In the genomic region with DNA sequence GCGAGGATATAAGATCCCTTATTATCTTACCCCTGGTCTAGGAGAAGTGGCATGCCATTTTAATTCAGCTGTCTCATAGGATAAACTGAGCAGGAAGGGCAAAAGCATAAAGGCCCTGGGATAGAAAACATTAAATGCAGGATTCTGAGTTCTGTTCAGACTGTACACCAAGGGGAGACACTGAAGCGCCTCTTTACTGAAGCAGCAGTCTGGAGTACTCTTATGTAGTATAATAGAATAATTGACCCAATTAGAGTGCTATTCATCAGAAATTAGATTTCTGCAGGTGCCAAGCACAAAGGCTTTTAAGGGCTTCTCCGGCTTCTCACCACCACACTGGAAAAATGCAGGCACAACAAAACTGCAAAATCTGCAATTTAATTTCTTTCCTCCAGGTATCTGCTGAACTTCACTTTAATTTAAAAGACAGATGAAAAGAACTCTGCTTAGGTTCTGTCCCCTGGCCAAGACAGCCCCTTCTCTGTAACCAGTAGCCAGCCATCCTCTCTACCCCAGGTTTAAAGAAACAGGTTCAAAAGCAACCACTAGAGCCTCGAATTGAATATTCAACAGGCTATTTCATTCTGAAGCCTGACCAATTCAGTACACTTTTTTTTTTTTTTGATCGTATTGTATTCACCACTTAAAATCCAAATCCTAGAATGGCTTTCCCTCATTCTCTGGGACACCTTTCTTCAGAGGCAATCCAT, we compare ENCODE assay signal across 24 mouse cellular contexts.
A peak's percentile ranks its signal among the peaks of the same experiment; 100 is the strongest.
DNase-seq lines count a peak whose midpoint lies in the region; ATAC-seq lines count a peak whose summit lies in the region.
"Had no signal": no experiment of that assay in that cellular context is flagged by ENCODE, and none has a peak within 500 bp of the region (broad histone marks: within the 10 kb centered on the region; RNA-seq: fewer than 3 reads in every experiment).

No protein-coding gene starts in this region.

- peak; percentile 13 for DNase-seq in midbrain, embryonic 14.5 days
- DNase-seq in midbrain, embryonic 10.5 days (ENCODE audit: low spot score), result no peak
- DNase-seq in kidney, postnatal 4 days, result no peak
- DNase-seq: adrenal gland, postnatal 25 days; B cell, adult 2 months; cerebellum, adult 8-10 months; cerebellum, postnatal 25 days; embryo, embryonic 11 days; heart, adult 2 months; heart, postnatal 10 days; kidney, adult 18-20 months; kidney, postnatal 36 days; liver; lung, embryonic 14.5 days; lung, postnatal 14 days; retina, postnatal 1 day; right cerebral cortex, postnatal 14 days had no signal

- no peaks in the 10 kb centered on the region for H3K9me3 ChIP-seq in midbrain, embryonic 14.5 days (ENCODE audit: control insufficient read depth, low read length)
- H3K9me3 ChIP-seq in midbrain, embryonic 10.5 days (replicated peaks), result no peaks in the 10 kb centered on the region
- no peaks in the 10 kb centered on the region for H3K9me3 ChIP-seq in forebrain, embryonic 13.5 days (replicated peaks)
- no peaks in the 10 kb centered on the region for H3K9me3 ChIP-seq in midbrain, embryonic 16.5 days (replicated peaks; ENCODE audit: control insufficient read depth, low read length, poor library complexity, severe bottlenecking)
- H3K9me3 ChIP-seq: embryonic facial prominence, embryonic 12.5 days; heart, embryonic 13.5 days; liver, embryonic 15.5 days had no signal

- H3K4me3 ChIP-seq in midbrain, embryonic 14.5 days (replicated peaks; ENCODE audit: low read depth, low read length), result no peak overlapping the region
- no peak overlapping the region for H3K4me3 ChIP-seq in midbrain, embryonic 10.5 days
- H3K4me3 ChIP-seq in forebrain, embryonic 13.5 days, result no peak overlapping the region
- no peak overlapping the region for H3K4me3 ChIP-seq in midbrain, embryonic 16.5 days (ENCODE audit: low read depth, low read length)
- H3K4me3 ChIP-seq: embryonic facial prominence, embryonic 12.5 days; heart, adult 2 months; heart, embryonic 13.5 days; liver, embryonic 15.5 days had no signal

- H3K27me3 ChIP-seq in midbrain, embryonic 14.5 days (ENCODE audit: control insufficient read depth, insufficient read depth, low read length), result no peaks in the 10 kb centered on the region
- H3K27me3 ChIP-seq in midbrain, embryonic 10.5 days (ENCODE audit: low read depth, poor library complexity, severe bottlenecking), result no peaks in the 10 kb centered on the region
- H3K27me3 ChIP-seq in forebrain, embryonic 13.5 days, result no peaks in the 10 kb centered on the region
- no peaks in the 10 kb centered on the region for H3K27me3 ChIP-seq in midbrain, embryonic 16.5 days (ENCODE audit: control insufficient read depth, insufficient read depth, low read depth, low read length)
- H3K27me3 ChIP-seq: embryonic facial prominence, embryonic 12.5 days; heart, embryonic 13.5 days; liver, embryonic 15.5 days had no signal

- no peaks in the 10 kb centered on the region for H3K36me3 ChIP-seq in midbrain, embryonic 14.5 days (ENCODE audit: control insufficient read depth, insufficient read depth, low read length)
- no peaks in the 10 kb centered on the region for H3K36me3 ChIP-seq in midbrain, embryonic 10.5 days
- H3K36me3 ChIP-seq in forebrain, embryonic 13.5 days (ENCODE audit: poor library complexity, severe bottlenecking), result no peaks in the 10 kb centered on the region
- no peaks in the 10 kb centered on the region for H3K36me3 ChIP-seq in midbrain, embryonic 16.5 days (ENCODE audit: control insufficient read depth, insufficient read depth, low read length)
- H3K36me3 ChIP-seq: embryonic facial prominence, embryonic 12.5 days; heart, embryonic 13.5 days; liver, embryonic 15.5 days had no signal

- WGBS in midbrain, embryonic 14.5 days, result 70% methylated on average over 5 of the region's 5 CpGs
- WGBS in midbrain, embryonic 10.5 days, result 84% methylated on average over 5 of the region's 5 CpGs
- WGBS in forebrain, embryonic 13.5 days, result 31% methylated on average over 5 of the region's 5 CpGs
- 55% methylated on average over 5 of the region's 5 CpGs for WGBS in midbrain, embryonic 16.5 days

- H3K9ac ChIP-seq in midbrain, embryonic 14.5 days (replicated peaks; ENCODE audit: low read length), result no peak overlapping the region
- no peak overlapping the region for H3K9ac ChIP-seq in forebrain, embryonic 13.5 days
- H3K9ac ChIP-seq in midbrain, embryonic 16.5 days (ENCODE audit: low read depth, low read length), result no peak overlapping the region
- H3K9ac ChIP-seq: embryonic facial prominence, embryonic 12.5 days; heart, embryonic 13.5 days; hindbrain, embryonic 14.5 days; liver, embryonic 15.5 days; lung, embryonic 14.5 days had no signal

- no peak overlapping the region for H3K4me2 ChIP-seq in midbrain, embryonic 14.5 days (ENCODE audit: low read length)
- H3K4me2 ChIP-seq in forebrain, embryonic 13.5 days, result no peak overlapping the region
- no peak overlapping the region for H3K4me2 ChIP-seq in midbrain, embryonic 16.5 days (ENCODE audit: low read length)
- H3K4me2 ChIP-seq: embryonic facial prominence, embryonic 12.5 days; heart, embryonic 13.5 days; hindbrain, embryonic 14.5 days; liver, embryonic 15.5 days; lung, embryonic 14.5 days had no signal

- H3K27ac ChIP-seq in midbrain, embryonic 14.5 days (replicated peaks; ENCODE audit: low read depth, low read length), result no peak overlapping the region
- no peak overlapping the region for H3K27ac ChIP-seq in midbrain, embryonic 10.5 days (replicated peaks)
- no peak overlapping the region for H3K27ac ChIP-seq in forebrain, embryonic 13.5 days
- no peak overlapping the region for H3K27ac ChIP-seq in midbrain, embryonic 16.5 days (ENCODE audit: low read length)
- H3K27ac ChIP-seq: embryonic facial prominence, embryonic 12.5 days; heart, adult 2 months; heart, embryonic 13.5 days; hindbrain, embryonic 14.5 days; liver, embryonic 15.5 days had no signal

- ATAC-seq in midbrain, embryonic 14.5 days (ENCODE audit: low FRiP score, low TSS enrichment), result no peak; the same call in 1 of the 2 replicates
- ATAC-seq in forebrain, embryonic 13.5 days, result peak; percentile 90
- 0 out of 2 replicates have a peak, but pooled peaks have one; percentile 32 for ATAC-seq in midbrain, embryonic 16.5 days
- no peak for ATAC-seq in monocyte, adult 5-6 weeks (replicated peaks; ENCODE audit: insufficient number of reproducible peaks, low FRiP score, low TSS enrichment, poor library complexity, severe bottlenecking)

- no peaks in the 10 kb centered on the region for H3K4me1 ChIP-seq in midbrain, embryonic 14.5 days (ENCODE audit: control insufficient read depth, insufficient read depth, low read length)
- H3K4me1 ChIP-seq in midbrain, embryonic 10.5 days, result no peaks in the 10 kb centered on the region
- peaks cover 10% of the 10 kb centered on the region; the same call in 1 of the 2 replicates for H3K4me1 ChIP-seq in forebrain, embryonic 13.5 days
- no peaks in the 10 kb centered on the region for H3K4me1 ChIP-seq in midbrain, embryonic 16.5 days (ENCODE audit: control insufficient read depth, insufficient read depth, low read length)
- H3K4me1 ChIP-seq: embryonic facial prominence, embryonic 12.5 days; heart, embryonic 13.5 days; liver, embryonic 15.5 days had no signal

Comparison
In these comparisons a context has a peak if more than half of its experiments do, and no peak if none do; other contexts are left out.
1. ATAC-seq: peak in forebrain, embryonic 13.5 days (single experiment) and midbrain, embryonic 16.5 days (single experiment); none in midbrain, embryonic 14.5 days (single experiment) and monocyte, adult 5-6 weeks (single experiment).